Mouse (Mus musculus) intestine, embryonic 14.5 days (tissue): Measurements from ENCODE around the gene Sytl4. TPM values are rescaled to one million over a fixed set of nuclear protein-coding genes. Genes with fewer than 3 reads are reported as not detected.
A peak's percentile ranks its signal among the peaks of the same experiment; 100 is the strongest.

Source experiments
- ATAC-seq: fragments of 200-750 bp; cut with Nextera tagmentation; replicated peaks from 2 replicates; pipeline ENCODE4 v1.8.0; 2017; ENCODE audit warnings: low read depth, moderate number of reproducible peaks, moderate TSS enrichment, moderate library complexity; ENCODE audit not compliant: low FRiP score, low TSS enrichment
- DNase-seq: peaks from one replicate; pipeline ENCODE4 v3.0.0-alpha.2; 2018; ENCODE audit warnings: low spot score
- H3K27ac ChIP-seq: fragments of 300-500 bp; sonication (generic); 2 replicates; pipeline ENCODE4 v1.5.1; 2014; ENCODE audit warnings: low read depth, mild to moderate bottlenecking, control low read depth
- H3K27me3 ChIP-seq: fragments of 300-500 bp; sonication (generic); replicated peaks from 2 replicates; pipeline ENCODE4 v1.6.1; 2014; ENCODE audit warnings: low read length, control low read depth; ENCODE audit not compliant: control insufficient read depth, insufficient read depth
- H3K36me3 ChIP-seq: fragments of 300-500 bp; sonication (generic); 2 replicates; pipeline ENCODE4 v1.6.1; 2014; ENCODE audit warnings: low read length, control low read depth; ENCODE audit not compliant: control insufficient read depth, insufficient read depth
- H3K4me1 ChIP-seq: fragments of 300-500 bp; sonication (generic); replicated peaks from 2 replicates; pipeline ENCODE4 v1.6.1; 2014; ENCODE audit warnings: low read length, control low read depth, mixed read lengths; ENCODE audit not compliant: control insufficient read depth, insufficient read depth
- H3K4me2 ChIP-seq: fragments of 300-500 bp; sonication (generic); 2 replicates; pipeline ENCODE4 v1.6.1; 2014; ENCODE audit warnings: low read length
- H3K4me3 ChIP-seq: fragments of 300-500 bp; sonication (generic); 2 replicates; pipeline ENCODE4 v1.5.1; 2014; ENCODE audit warnings: low read depth, low read length, control low read depth, mixed read lengths
- H3K9ac ChIP-seq: fragments of 300-500 bp; sonication (generic); 2 replicates; pipeline ENCODE4 v1.6.1; 2014; ENCODE audit warnings: mild to moderate bottlenecking, low read length
- H3K9me3 ChIP-seq: fragments of 300-500 bp; sonication (generic); 2 replicates; pipeline ENCODE4 v1.6.1; 2016; ENCODE audit warnings: low read length, control low read depth; ENCODE audit not compliant: control insufficient read depth
- WGBS: fragments of 180-500 bp; shearing (Covaris S2); extraction: QIAGEN DNeasy Blood & Tissue Kit; methylation state at CpG from one replicate; pipeline ENCODE4 v1.1.7; 2014; 5-methylcytosine and 5-hydroxymethylcytosine counted together
- polyA plus RNA-seq: library from polyadenylated mRNA; unstranded; fragments of >200 nt; fragmentation: Nextera tagmentation; extraction: Ambion mirVana; gene quantifications from 2 replicates; pipeline ENCODE4 v1.2.1, GENCODE M21; 2014

Sytl4 gene
- polyA plus RNA-seq, 1 experiment from 2014 or later, result 3.4 TPM

GRCm38 (mm10) chrX:133898014-133898542 lies 83.5 kb downstream of the Sytl4 start, which contains the start of gene Tspan6:
Tspan6 (minus strand) TSS chrX:133898429.
- H3K4me3 ChIP-seq, result peak within 1 kb of the TSS; percentile 54
- peak within 1 kb of the TSS; percentile 66 for H3K9ac ChIP-seq
- no peaks in the 10 kb centered on the region for H3K4me1 ChIP-seq
- 19% methylated on average over 33 of the region's 33 CpGs for WGBS
- no peaks in the 10 kb centered on the region for H3K9me3 ChIP-seq
- H3K27me3 ChIP-seq, result no peaks in the 10 kb centered on the region
- H3K36me3 ChIP-seq, result peaks cover 14% of the 10 kb centered on the region; the same call in 1 of the 2 replicates
- ATAC-seq (peak; percentile 87), DNase-seq (peak; percentile 89)
- H3K4me2 ChIP-seq, result peak within 1 kb of the TSS; percentile 52
- no peak within 1 kb of the TSS for H3K27ac ChIP-seq

- Histone ChIP-seq H3K27me3 (no peaks in the 10 kb centered on the region), H3K4me1 (no peaks in the 10 kb centered on the region), H3K4me3 (no peak overlapping the region), H3K36me3 (no peaks in the 10 kb centered on the region), H3K9ac (no peak overlapping the region), H3K4me2 (no peak overlapping the region), H3K9me3 (no peaks in the 10 kb centered on the region), H3K27ac (no peak overlapping the region)
- DNase-seq, result no peak
- no peak for ATAC-seq
- WGBS, result 90% methylated on average over 5 of the region's 5 CpGs
Measured at GRCm38 (mm10) chrX:133888111-133888510, 93.5 kb downstream of the Sytl4 start.

GRCm38 (mm10) chrX:133887308-133887707 lies 94.3 kb downstream of the Sytl4 start:
- 91% methylated on average over 3 of the region's 3 CpGs for WGBS
- no peaks in the 10 kb centered on the region for H3K4me1 ChIP-seq

More at GRCm38 (mm10) chrX:133887308-133887707, 94.3 kb downstream of the Sytl4 start:
- H3K27ac ChIP-seq, result no peak overlapping the region
- H3K36me3 ChIP-seq, result no peaks in the 10 kb centered on the region
- no peak overlapping the region for H3K4me3 ChIP-seq
- no peak overlapping the region for H3K9ac ChIP-seq
- ATAC-seq (no peak), DNase-seq (no peak)
- H3K27me3 ChIP-seq, result no peaks in the 10 kb centered on the region
- H3K9me3 ChIP-seq, result no peaks in the 10 kb centered on the region
- H3K4me2 ChIP-seq, result no peak overlapping the region

Other genes with a start within 250 kb of the Sytl4 start
- gene Tnmd, start 130.8 kb downstream of the Sytl4 start, polyA plus RNA-seq, result 2.5 and 2.6 TPM in 2 replicates
- 127 and 144 TPM in 2 replicates for gene Tspan6, start 83.4 kb downstream of the Sytl4 start, polyA plus RNA-seq
- 10.2 and 10.9 TPM in 2 replicates for gene Srpx2, start 73.4 kb downstream of the Sytl4 start, polyA plus RNA-seq
- gene Cstf2, start 77.4 kb upstream of the Sytl4 start, polyA plus RNA-seq, result 50.9 and 53.5 TPM in 2 replicates
- 0.16 TPM in 1 of 2 replicates, not detected in the other for gene Xkrx, start 180.3 kb upstream of the Sytl4 start, polyA plus RNA-seq
- not detected in 2 replicates for gene Arl13a, start 205.7 kb upstream of the Sytl4 start, polyA plus RNA-seq
- gene Nox1, start 240.1 kb upstream of the Sytl4 start, polyA plus RNA-seq, result 0.35 and 0.41 TPM in 2 replicates